Mouse (Mus musculus) CH12.LX (cell line): ENCODE measurements around the gene Zfp423. TPM values are rescaled to one million over a fixed set of nuclear protein-coding genes. Genes with fewer than 3 reads are reported as not detected.

Experiments
- DNase-seq: peaks from one replicate; pipeline ENCODE4 v3.0.0-alpha.2; 2013; ENCODE audit errors: extremely low read depth
- H3K27ac ChIP-seq: 2 replicates; pipeline ENCODE4 v1.5.1; 2012; ENCODE audit warnings: low read depth, mild to moderate bottlenecking, control low read depth, moderate library complexity; ENCODE audit not compliant: insufficient read depth
- H3K27me3 ChIP-seq: replicated peaks from 2 replicates; pipeline ENCODE3; 2012; ENCODE audit warnings: inconsistent platforms
- H3K36me3 ChIP-seq, 2 experiments: replicated peaks in 1 of 2; 2 replicates each; pipeline versions ENCODE3 to v1.6.1; 2012; ENCODE audit warnings: inconsistent platforms in 1 of 2, low read length in 1 of 2, mild to moderate bottlenecking in 1 of 2, mixed read lengths in 1 of 2, moderate library complexity in 1 of 2; ENCODE audit not compliant: control insufficient read depth in 1 of 2, insufficient read depth in 1 of 2
- H3K4me1 ChIP-seq, 2 experiments: 2 replicates each; pipeline ENCODE4 v1.6.1; 2012; ENCODE audit warnings: inconsistent platforms in 1 of 2, moderate library complexity in 1 of 2; ENCODE audit not compliant: insufficient read depth in 2 of 2, control insufficient read depth in 1 of 2
- H3K4me2 ChIP-seq: 2 replicates; pipeline ENCODE4 v1.6.1; 2012; ENCODE audit warnings: low read depth, mild to moderate bottlenecking, control low read depth; ENCODE audit not compliant: poor library complexity, insufficient read depth, severe bottlenecking
- H3K4me3 ChIP-seq, 3 experiments: fragments of 150-350 bp in 1 of 3; sonication (generic) in 1 of 3; replicated peaks in 1 of 3; 2 replicates each; pipeline versions ENCODE3 to v1.5.1; 2011 to 2012; ENCODE audit warnings: low read depth in 2 of 3, low read length in 2 of 3, mild to moderate bottlenecking in 2 of 3, moderate library complexity in 2 of 3, control low read depth in 1 of 3, improper control_type of control experiment in 1 of 3, inconsistent platforms in 1 of 3, mixed read lengths in 1 of 3; ENCODE audit not compliant: poor library complexity in 1 of 3
- H3K79me2 ChIP-seq: replicated peaks from 2 replicates; pipeline ENCODE4 v1.6.1; 2012; ENCODE audit warnings: mild to moderate bottlenecking, moderate library complexity; ENCODE audit not compliant: control insufficient read depth, poor library complexity, insufficient read depth, severe bottlenecking; ENCODE audit errors: extremely low read depth
- H3K9ac ChIP-seq: 2 replicates; pipeline ENCODE4 v1.6.1; 2012; ENCODE audit warnings: low read depth, mild to moderate bottlenecking, control low read depth, moderate library complexity; ENCODE audit not compliant: insufficient read depth
- H3K9me3 ChIP-seq: replicated peaks from 2 replicates; pipeline ENCODE3; 2012; ENCODE audit warnings: low read length, inconsistent platforms, mixed read lengths
- BHLHE40 ChIP-seq: IDR thresholded peaks from 2 replicates; pipeline ENCODE4 v1.6.1; 2011; ENCODE audit warnings: mild to moderate bottlenecking, low read depth, low read length, improper control_type of control experiment
- CHD2 ChIP-seq: IDR thresholded peaks from 2 replicates; pipeline ENCODE4 v1.6.1; 2011; ENCODE audit warnings: low read length, improper control_type of control experiment
- CTCF ChIP-seq, 2 experiments: IDR thresholded peaks in 1 of 2; conservative IDR thresholded peaks in 1 of 2; 2 replicates each; pipeline ENCODE4 v1.5.1; 2011 to 2012; ENCODE audit warnings: low read depth in 2 of 2, low read length in 2 of 2, improper control_type of control experiment in 1 of 2, inconsistent platforms in 1 of 2, mild to moderate bottlenecking in 1 of 2, moderate library complexity in 1 of 2
- E2F4 ChIP-seq: IDR thresholded peaks from 2 replicates; pipeline ENCODE4 v1.6.1; 2011; ENCODE audit warnings: low read depth, low read length, improper control_type of control experiment; ENCODE audit not compliant: insufficient replicate concordance
- ETS1 ChIP-seq: conservative IDR thresholded peaks from 2 replicates; pipeline ENCODE4 v1.6.1; 2012; ENCODE audit warnings: low read depth, mild to moderate bottlenecking, inconsistent platforms, low read length, improper control_type of control experiment, moderate library complexity
- GABPA ChIP-seq: IDR thresholded peaks from 2 replicates; pipeline ENCODE4 v1.6.1; 2012; ENCODE audit warnings: low read depth, low read length, improper control_type of control experiment, inconsistent platforms; ENCODE audit not compliant: insufficient replicate concordance
- HCFC1 ChIP-seq: IDR thresholded peaks from 2 replicates; pipeline ENCODE4 v1.6.1; 2012; ENCODE audit warnings: low read depth, mild to moderate bottlenecking, inconsistent platforms, low read length, improper control_type of control experiment
- JUN ChIP-seq: IDR thresholded peaks from 2 replicates; pipeline ENCODE4 v1.6.1; 2011; ENCODE audit warnings: low read depth, mild to moderate bottlenecking, low read length, improper control_type of control experiment, moderate library complexity; ENCODE audit not compliant: insufficient read depth
- MYC ChIP-seq: IDR thresholded peaks from 2 replicates; pipeline ENCODE4 v1.6.1; 2011; ENCODE audit warnings: low read depth, mild to moderate bottlenecking, improper control_type of control experiment, low read length
- NRF1 ChIP-seq: IDR thresholded peaks from 2 replicates; pipeline ENCODE4 v1.6.1; 2014; ENCODE audit warnings: low read depth, mild to moderate bottlenecking, inconsistent platforms, low read length, improper control_type of control experiment, moderate library complexity
- PAX5 ChIP-seq: IDR thresholded peaks from 2 replicates; pipeline ENCODE4 v1.6.1; 2012; ENCODE audit warnings: low read length, inconsistent platforms, mixed read lengths
- SIN3A ChIP-seq: IDR thresholded peaks from 2 replicates; pipeline ENCODE4 v1.6.1; 2012; ENCODE audit warnings: low read length, improper control_type of control experiment, inconsistent platforms
- SMC3 ChIP-seq: IDR thresholded peaks from 2 replicates; pipeline ENCODE4 v1.6.1; 2011; ENCODE audit warnings: low read depth, low read length, improper control_type of control experiment
- TCF12 ChIP-seq: IDR thresholded peaks from 2 replicates; pipeline ENCODE4 v1.6.1; 2014; ENCODE audit warnings: low read depth, mild to moderate bottlenecking, inconsistent platforms, low read length, improper control_type of control experiment
- UBTF ChIP-seq: IDR thresholded peaks from 2 replicates; pipeline ENCODE4 v1.6.1; 2012; ENCODE audit warnings: low read depth, mild to moderate bottlenecking, inconsistent platforms, low read length, improper control_type of control experiment, moderate library complexity
- USF1 ChIP-seq: IDR thresholded peaks from 2 replicates; pipeline ENCODE4 v1.6.1; 2014; ENCODE audit warnings: low read depth, mild to moderate bottlenecking, inconsistent platforms, low read length, improper control_type of control experiment
- ZC3H11A ChIP-seq: IDR thresholded peaks from 2 replicates; pipeline ENCODE4 v1.6.1; 2012; ENCODE audit warnings: low read depth, mild to moderate bottlenecking, inconsistent platforms, low read length, improper control_type of control experiment
- ZKSCAN1 ChIP-seq: IDR thresholded peaks from 2 replicates; pipeline ENCODE4 v1.6.1; 2012; ENCODE audit warnings: low read depth, inconsistent platforms, low read length, improper control_type of control experiment, borderline replicate concordance
- ZMIZ1 ChIP-seq: IDR thresholded peaks from 2 replicates; pipeline ENCODE4 v1.6.1; 2012; ENCODE audit warnings: low read depth, mild to moderate bottlenecking, inconsistent platforms, low read length, improper control_type of control experiment
- dilution Hi-C: fragments of 300-500 bp; cut with MboI; formaldehyde crosslinking; loops from 2 replicates; pipeline ENCODE4 v1.14.3; 2020; ENCODE audit warnings: low sequenced_read_pairs; ENCODE audit not compliant: extremely low pct_unique_long_range_greater_than_20kb, extremely low pct_ligation_motif_present
- in situ Hi-C: fragments of 300-500 bp; cut with MboI; formaldehyde crosslinking; loops from 3 replicates; pipeline ENCODE4 v1.14.3; 2019; ENCODE audit warnings: low sequenced_read_pairs, low pct_ligation_motif_present, low pct_unique_long_range_greater_than_20kb, mixed read lengths
- polyA plus RNA-seq: library from polyadenylated mRNA; unstranded; fragments of >175 nt; gene quantifications from 2 replicates; pipeline ENCODE4 v1.2.1, GENCODE M21; 2012; ENCODE audit warnings: low read depth; ENCODE audit not compliant: insufficient read length
- total RNA-seq, 2 experiments: library from RNA; depleted of rRNA; stranded (reverse); fragments of 300-350 nt in 1 of 2; fragments of >200 nt in 1 of 2; gene quantifications; 2 replicates each; pipeline ENCODE4 v1.2.3; 2012 to 2014

The Zfp423 gene
- total and polyA plus RNA-seq, 3 experiments, result 0.25 to 2.7 (median 0.32) TPM

GRCm38 (mm10) chr8:87927034-87927830 lies 32.2 kb downstream of the Zfp423 start:
- peaks cover 0 to 24% of the 10 kb centered on the region in 2 experiments; a peak in 2 of 4 replicates for H3K4me1 ChIP-seq
- no peaks in the 10 kb centered on the region for H3K9me3 ChIP-seq
- TF ChIP-seq PAX5 (no peak), UBTF (no peak)
- TF ChIP-seq, all 38 proteins: peak for 0
- Histone ChIP-seq H3K27me3 (no peaks in the 10 kb centered on the region), H3K36me3 (no peaks in the 10 kb centered on the region), H3K9ac (no peak overlapping the region), H3K4me3 (no peak overlapping the region), H3K79me2 (no peaks in the 10 kb centered on the region), H3K27ac (no peak overlapping the region), H3K4me2 (no peak overlapping the region)
- no peak for DNase-seq
- dilution Hi-C loops, result no loop called here
- in situ Hi-C loops, result no loop called here

GRCm38 (mm10) chr8:87926098-87926890 lies 33.1 kb downstream of the Zfp423 start:
- in situ Hi-C loops, result no loop called here
- dilution Hi-C loops, result no loop called here
- no peak for DNase-seq
- H3K36me3 ChIP-seq, result no peaks in the 10 kb centered on the region
- H3K9me3 ChIP-seq, result no peaks in the 10 kb centered on the region
- peaks cover 0 to 24% of the 10 kb centered on the region in 2 experiments; a peak in 2 of 4 replicates for H3K4me1 ChIP-seq
- no peaks in the 10 kb centered on the region for H3K27me3 ChIP-seq
- H3K27ac ChIP-seq, result no peak overlapping the region
- TF ChIP-seq ZKSCAN1, result no peak
- no peak for TF ChIP-seq NRF1
- no peak for TF ChIP-seq UBTF
- no peak for TF ChIP-seq JUN
- TF ChIP-seq ETS1, result no peak
- TF ChIP-seq MYC, result no peak
- TF ChIP-seq CTCF (conservative IDR thresholded peaks at IDR 0.05 in 1 of 2, IDR thresholded peaks at IDR 0.05 in 1 of 2; ENCODE audit: low read depth in 2 of 2, low read length in 2 of 2), result no peak
- no peak for TF ChIP-seq ZMIZ1
- TF ChIP-seq SIN3A, result no peak
- no peak for TF ChIP-seq GABPA
- TF ChIP-seq CHD2, result no peak
- no peak for TF ChIP-seq BHLHE40
- TF ChIP-seq SMC3, result no peak
- no peak for TF ChIP-seq TCF12
- TF ChIP-seq ZC3H11A, result no peak
- no peak for TF ChIP-seq USF1
- no peak for TF ChIP-seq HCFC1
- TF ChIP-seq E2F4, result no peak
- TF ChIP-seq, all 38 proteins: peak for 0
- Histone ChIP-seq H3K9ac (no peak overlapping the region), H3K79me2 (no peaks in the 10 kb centered on the region), H3K4me3 (no peak overlapping the region), H3K4me2 (no peak overlapping the region)
